Comparison of ENCODE assay signal across 9 mouse cellular contexts in the genomic region with DNA sequence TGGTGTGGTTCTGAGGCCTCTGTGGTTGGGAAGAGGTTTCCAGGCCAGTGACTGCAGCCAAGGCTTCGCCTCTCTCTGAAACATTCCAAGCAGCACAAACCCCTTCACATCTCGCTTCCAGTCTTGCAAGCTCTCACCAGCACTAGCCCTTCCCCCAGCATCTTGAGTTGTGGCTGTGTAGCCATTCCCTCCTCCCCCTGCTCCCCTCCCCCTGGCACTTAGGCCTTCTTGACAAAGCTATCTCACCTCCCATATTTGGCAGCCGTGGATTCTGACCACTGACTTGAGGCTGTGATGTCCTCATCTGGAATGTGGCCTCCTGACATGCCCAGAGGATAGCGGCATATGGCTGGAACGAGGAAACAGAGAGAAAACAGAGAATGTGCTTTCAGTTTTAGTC. TPM values are rescaled to one million over a fixed set of nuclear protein-coding genes. Genes with fewer than 3 reads are reported as not detected.
DNase-seq lines count a peak whose midpoint lies in the region; ATAC-seq and TF ChIP-seq lines count a peak whose summit lies in the region.
"Had no signal": no experiment of that assay in that cellular context is flagged by ENCODE, and none has a peak within 500 bp of the region (broad histone marks: within the 10 kb centered on the region; RNA-seq: fewer than 3 reads in every experiment).

No protein-coding gene starts in this region.

- WGBS in lung, embryonic 16.5 days: 12% methylated on average over 5 of the region's 5 CpGs
- WGBS in intestine, embryonic 15.5 days: 51% methylated on average over 5 of the region's 5 CpGs

- H3K4me1 ChIP-seq in embryonic fibroblast, embryonic 13.5 days (ENCODE audit: control insufficient read depth, insufficient read depth, low read length): peaks cover 16% of the 10 kb centered on the region
- H3K4me1 ChIP-seq in lung, embryonic 16.5 days (replicated peaks; ENCODE audit: control insufficient read depth, insufficient read depth, low read length): peaks cover 4% of the 10 kb centered on the region; the same call in 1 of the 2 replicates
- H3K4me1 ChIP-seq in intestine, embryonic 15.5 days (replicated peaks): no peaks in the 10 kb centered on the region
- H3K4me1 ChIP-seq: neural tube, embryonic 12.5 days had no signal

- peak overlapping the region; percentile 29; the same call in 1 of the 2 replicates for H3K9ac ChIP-seq in lung, embryonic 16.5 days (ENCODE audit: low read length)
- H3K9ac ChIP-seq in intestine, embryonic 15.5 days: no peak overlapping the region
- H3K9ac ChIP-seq: neural tube, embryonic 12.5 days had no signal

- H3K4me3 ChIP-seq in embryonic fibroblast, embryonic 13.5 days (ENCODE audit: insufficient read depth, low read length): no peak overlapping the region
- no peak overlapping the region for H3K4me3 ChIP-seq in lung, embryonic 16.5 days (ENCODE audit: low read length)
- H3K4me3 ChIP-seq in intestine, embryonic 15.5 days (replicated peaks): no peak overlapping the region
- H3K4me3 ChIP-seq in left cerebral cortex, adult 2 months: no peak overlapping the region
- H3K4me3 ChIP-seq: neural tube, embryonic 12.5 days had no signal

- ATAC-seq in lung, embryonic 16.5 days (ENCODE audit: low read depth): peak; percentile 95
- ATAC-seq in intestine, embryonic 15.5 days: no peak

- intact Hi-C loops in heart, postnatal 25 days (cut with DNase I): no loop called here
- intact Hi-C loops in left cerebral cortex, postnatal 36 days (cut with DNase I): no loop called here
- intact Hi-C loops in left cerebral cortex, adult 2 months (cut with DNase I): no loop called here

- H3K27ac ChIP-seq in embryonic fibroblast, embryonic 13.5 days (ENCODE audit: insufficient read depth, low read length): peak overlapping the region; percentile 78
- H3K27ac ChIP-seq in lung, embryonic 16.5 days (ENCODE audit: low read length): peak overlapping the region; percentile 92
- H3K27ac ChIP-seq in intestine, embryonic 15.5 days: no peak overlapping the region
- no peak overlapping the region for H3K27ac ChIP-seq in left cerebral cortex, adult 2 months
- H3K27ac ChIP-seq: neural tube, embryonic 12.5 days had no signal

- TF ChIP-seq CTCF in embryonic fibroblast, embryonic 13.5 days (IDR thresholded peaks at IDR 0.05; ENCODE audit: borderline replicate concordance, insufficient read depth, low read length): no peak
- TF ChIP-seq CTCF in left cerebral cortex, adult 2 months (IDR thresholded peaks at IDR 0.05): no peak

- no peaks in the 10 kb centered on the region for H3K27me3 ChIP-seq in lung, embryonic 16.5 days (ENCODE audit: control insufficient read depth, insufficient read depth, low read depth, low read length)
- no peaks in the 10 kb centered on the region for H3K27me3 ChIP-seq in intestine, embryonic 15.5 days (replicated peaks)
- H3K27me3 ChIP-seq: neural tube, embryonic 12.5 days had no signal

- H3K4me2 ChIP-seq in lung, embryonic 16.5 days (ENCODE audit: low read depth, low read length): peak overlapping the region; percentile 8; the same call in 1 of the 2 replicates
- H3K4me2 ChIP-seq in intestine, embryonic 15.5 days (replicated peaks): no peak overlapping the region
- H3K4me2 ChIP-seq: neural tube, embryonic 12.5 days had no signal

- H3K36me3 ChIP-seq in lung, embryonic 16.5 days (ENCODE audit: control insufficient read depth, insufficient read depth, low read length): peaks cover 5% of the 10 kb centered on the region
- H3K36me3 ChIP-seq in intestine, embryonic 15.5 days: no peaks in the 10 kb centered on the region
- H3K36me3 ChIP-seq: neural tube, embryonic 12.5 days had no signal

- peak; percentile 49 for DNase-seq in adipocyte (ENCODE audit: low spot score)
- DNase-seq in heart, postnatal 25 days (ENCODE audit: low spot score): peak; percentile 29
- DNase-seq in thymus, postnatal 14 days: no peak
- DNase-seq in left cerebral cortex, postnatal 36 days (ENCODE audit: low spot score in 2 of 2): no peak
- no peak for DNase-seq in left cerebral cortex, adult 2 months (ENCODE audit: extremely low spot score in 1 of 2, low spot score in 2 of 2)

- no peak for TF ChIP-seq POLR2A in embryonic fibroblast, embryonic 13.5 days (IDR thresholded peaks at IDR 0.05; ENCODE audit: low read depth, low read length)

- no peaks in the 10 kb centered on the region for H3K9me3 ChIP-seq in lung, embryonic 16.5 days (ENCODE audit: control insufficient read depth, low read length)
- H3K9me3 ChIP-seq in intestine, embryonic 15.5 days: no peaks in the 10 kb centered on the region
- H3K9me3 ChIP-seq: neural tube, embryonic 12.5 days had no signal

RNA-seq across cellular contexts. Expression of a gene that starts 37.5 kb away (rescaled TPM):
- polyA plus RNA-seq in embryonic fibroblast, embryonic 13.5 days (2011; ENCODE audit: insufficient read length, low read depth, missing spikeins): 33.7 and 49.1 TPM in 2 replicates
- 10 to 100 TPM; 15.8 to 16.9 TPM for total RNA-seq in heart, postnatal 25 days (2021)
- 10.1 and 11.0 TPM in 2 replicates for polyA plus RNA-seq in lung, embryonic 16.5 days (2015; fragmentation: Nextera tagmentation; extraction: Ambion mirVana)
- 10 to 100 TPM; 14.4 to 14.5 TPM for total RNA-seq in left cerebral cortex, postnatal 36 days (2021)
- polyA plus RNA-seq in intestine, embryonic 15.5 days (2015; fragmentation: Nextera tagmentation; extraction: Ambion mirVana): 21.7 and 27.1 TPM in 2 replicates
- total RNA-seq in left cerebral cortex, adult 2 months (2021): 10 to 100 TPM; 16.7 to 18.0 TPM

Comparison
In these comparisons a context has a peak if more than half of its experiments do, and no peak if none do; other contexts are left out.
1. DNase-seq: peak in adipocyte (single experiment) and heart, postnatal 25 days (single experiment); none in thymus, postnatal 14 days (single experiment), left cerebral cortex, postnatal 36 days (0 of 2) and left cerebral cortex, adult 2 months (0 of 2).
2. H3K27ac ChIP-seq: peak in embryonic fibroblast, embryonic 13.5 days (single experiment) and lung, embryonic 16.5 days (single experiment); none in intestine, embryonic 15.5 days (single experiment) and left cerebral cortex, adult 2 months (single experiment).